Mouse (Mus musculus) G1E (cell line): ENCODE results near the gene Pla2g10. TPM values are rescaled to one million over a fixed set of nuclear protein-coding genes. Genes with fewer than 3 reads are reported as not detected.
"Not testable (repeated sequence)": the region's sequence is repeated elsewhere in the genome, so short reads cannot be mapped to it uniquely, and the experiment has no call there.

Source experiments
- ATAC-seq: 2 replicates; pipeline ENCODE4 v1.8.0; 2016; ENCODE audit warnings: mild to moderate bottlenecking; ENCODE audit not compliant: insufficient number of reproducible peaks, poor library complexity, low FRiP score, severe bottlenecking; ENCODE audit errors: extremely low read depth
- DNase-seq: peaks from one replicate; pipeline ENCODE4 v3.0.0; 2012; ENCODE audit warnings: low spot score
- H3K27me3 ChIP-seq: 2 replicates; pipeline ENCODE4 v1.6.1; 2012; ENCODE audit warnings: mild to moderate bottlenecking, low read length, inconsistent platforms; ENCODE audit not compliant: insufficient read depth
- H3K36me3 ChIP-seq: replicated peaks from 2 replicates; pipeline ENCODE3; 2012; ENCODE audit warnings: mild to moderate bottlenecking, inconsistent platforms
- H3K4me1 ChIP-seq: 2 replicates; pipeline ENCODE4 v1.6.1; 2012; ENCODE audit warnings: low read depth, low read length, inconsistent platforms, mixed read lengths; ENCODE audit not compliant: insufficient read depth
- H3K4me3 ChIP-seq: 2 replicates; pipeline ENCODE4 v1.5.1; 2012; ENCODE audit warnings: low read depth, mild to moderate bottlenecking, inconsistent platforms, low read length, moderate library complexity, mixed read lengths
- H3K9me3 ChIP-seq: replicated peaks from 2 replicates; pipeline ENCODE4 v1.6.1; 2012; ENCODE audit warnings: inconsistent platforms
- CTCF ChIP-seq: IDR thresholded peaks from 2 replicates; pipeline ENCODE4 v1.5.1; 2012; ENCODE audit warnings: low read depth, low read length, inconsistent platforms, mixed read lengths
- GATA1 ChIP-seq: IDR thresholded peaks from 2 replicates; pipeline ENCODE4 v1.6.1; 2012; ENCODE audit warnings: borderline replicate concordance, low read length, inconsistent platforms, mixed read lengths
- GATA2 ChIP-seq: IDR thresholded peaks from 2 replicates; pipeline ENCODE4 v1.6.1; 2012; ENCODE audit warnings: low read depth, low read length, inconsistent platforms, borderline replicate concordance
- POLR2AphosphoS5 ChIP-seq: IDR thresholded peaks from 2 replicates; pipeline ENCODE4 v1.6.1; 2012; ENCODE audit warnings: low read depth, low read length, inconsistent platforms; ENCODE audit not compliant: insufficient replicate concordance
- TAL1 ChIP-seq: conservative IDR thresholded peaks from 2 replicates; pipeline ENCODE4 v1.6.1; 2012; ENCODE audit warnings: low read depth, low read length, inconsistent platforms, mixed read lengths
- polyA plus RNA-seq: library from polyadenylated mRNA; stranded (reverse); fragments of >175 nt; gene quantifications from 2 replicates; pipeline ENCODE4 v1.2.3, GENCODE M21; 2012
- total RNA-seq, 2 experiments: library from RNA; stranded (forward) in 1 of 2; stranded (reverse) in 1 of 2; fragments of 200-1000 nt in 1 of 2; fragments of >200 nt in 1 of 2; fragmentation: Nextera tagmentation in 1 of 2; gene quantifications; 2 replicates each; pipeline ENCODE4 v1.2.3; 2014 to 2017

The Pla2g10 gene
- total and polyA plus RNA-seq, 3 experiments: not detected

DNA sequence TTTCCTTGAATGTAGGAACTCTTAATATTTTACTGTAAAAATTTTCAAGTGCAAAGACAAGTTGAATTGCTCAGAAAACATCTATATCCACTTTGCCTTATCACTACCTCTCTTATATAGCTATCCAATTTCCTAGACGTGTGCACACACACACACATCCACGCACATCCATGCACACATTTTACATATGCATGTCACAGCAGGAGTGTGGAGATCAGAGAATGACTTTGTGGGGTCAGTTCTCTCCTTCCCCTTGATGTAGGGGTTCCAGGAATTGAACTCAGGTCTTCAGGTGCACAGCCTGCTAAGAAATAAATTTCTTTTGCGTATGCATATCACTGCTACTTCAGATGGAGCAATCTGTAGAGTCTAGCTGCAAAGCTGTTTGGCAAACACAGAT, 17.3 kb upstream of the Pla2g10 start:
- ATAC-seq: no peak

DNA sequence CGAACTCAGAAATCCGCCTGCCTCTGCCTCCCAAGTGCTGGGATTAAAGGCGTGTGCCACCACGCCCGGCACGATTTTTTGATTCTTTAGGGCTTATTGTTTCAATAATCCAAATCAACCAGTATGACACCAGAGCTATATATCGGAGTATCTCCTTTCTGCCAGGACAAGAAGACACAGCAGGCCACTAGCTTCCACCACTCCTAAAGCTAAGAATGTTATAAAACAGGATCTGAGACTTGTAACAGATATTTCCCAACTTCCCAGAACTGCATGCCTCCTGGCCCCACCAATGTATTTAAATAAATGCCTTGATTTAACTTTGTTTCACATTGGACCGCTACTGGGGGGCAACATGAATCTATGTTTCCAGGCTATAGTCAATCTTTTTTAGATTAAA, 16.9 kb upstream of the Pla2g10 start:
- ATAC-seq: no peak
- no peaks in the 10 kb centered on the region for H3K36me3 ChIP-seq
- no peaks in the 10 kb centered on the region for H3K9me3 ChIP-seq
- H3K4me3 ChIP-seq: no peak overlapping the region
- peaks cover 3% of the 10 kb centered on the region; the same call in 1 of the 2 replicates for H3K4me1 ChIP-seq
- TF ChIP-seq GATA1 (no peak), CTCF (no peak), POLR2AphosphoS5 (no peak), TAL1 (no peak), GATA2 (no peak)
- H3K27me3 ChIP-seq: peaks cover 3% of the 10 kb centered on the region
- DNase-seq: no peak

More for the DNA sequence above, 17.3 kb upstream of the Pla2g10 start:
- no peak for DNase-seq
- peaks cover 3% of the 10 kb centered on the region; the same call in 1 of the 2 replicates for H3K4me1 ChIP-seq
- H3K4me3 ChIP-seq: no peak overlapping the region
- H3K9me3 ChIP-seq: no peaks in the 10 kb centered on the region
- TF ChIP-seq GATA2 (no peak), GATA1 (no peak), TAL1 (no peak), POLR2AphosphoS5 (no peak), CTCF (no peak)
- peaks cover 3% of the 10 kb centered on the region for H3K27me3 ChIP-seq
- no peaks in the 10 kb centered on the region for H3K36me3 ChIP-seq

DNA sequence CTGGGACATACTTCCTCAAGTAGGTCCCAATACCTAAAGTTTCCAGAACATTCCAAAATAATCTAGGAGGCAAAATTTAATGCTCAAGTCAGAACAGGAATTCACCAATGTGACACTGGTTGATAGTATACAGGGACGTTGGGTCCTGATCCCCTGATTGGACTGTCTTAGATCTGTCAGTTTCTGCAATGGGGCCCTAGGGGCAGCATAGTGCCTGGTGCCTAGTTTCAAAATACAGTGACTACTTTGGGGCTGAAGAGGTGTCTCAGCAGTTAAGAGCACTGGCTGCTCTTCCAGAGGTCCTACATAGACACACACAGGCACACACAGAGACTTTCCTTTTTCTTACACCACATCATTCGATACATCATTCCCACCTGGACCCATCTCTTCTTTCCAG, 10.1 kb upstream of the Pla2g10 start:
- no peaks in the 10 kb centered on the region for H3K36me3 ChIP-seq
- no peaks in the 10 kb centered on the region; the same call in 1 of the 2 replicates for H3K4me1 ChIP-seq
- DNase-seq (no peak), ATAC-seq (no peak)
- peaks cover 13% of the 10 kb centered on the region for H3K27me3 ChIP-seq
- H3K9me3 ChIP-seq: no peaks in the 10 kb centered on the region
- TF ChIP-seq GATA2 (no peak), CTCF (no peak), POLR2AphosphoS5 (no peak), GATA1 (no peak), TAL1 (no peak)
- H3K4me3 ChIP-seq: no peak overlapping the region

DNA sequence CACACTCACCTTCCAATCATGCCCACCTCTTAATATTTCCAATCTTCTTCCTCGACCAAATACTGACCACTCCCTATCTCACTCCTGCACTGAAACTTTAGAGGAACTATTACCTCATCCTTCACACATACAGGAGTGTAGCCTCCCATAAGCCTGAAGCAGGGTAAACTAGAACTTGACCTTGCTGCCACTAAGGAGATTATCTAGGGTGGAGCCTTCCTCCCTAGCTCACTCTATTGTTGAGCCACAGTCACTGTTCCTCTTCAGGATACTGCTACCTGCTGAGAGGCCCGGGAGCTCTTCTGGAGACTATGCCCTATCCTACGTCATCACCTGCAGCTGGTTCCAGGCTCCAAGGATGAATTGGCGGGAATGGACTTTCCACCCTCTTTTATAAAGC, 8.3 kb upstream of the Pla2g10 start:
- not testable (repeated sequence) for ATAC-seq, H3K4me3 ChIP-seq, H3K4me1 ChIP-seq, DNase-seq, H3K36me3 ChIP-seq, H3K9me3 ChIP-seq
- H3K27me3 ChIP-seq: peaks cover 15% of the 10 kb centered on the region

DNA sequence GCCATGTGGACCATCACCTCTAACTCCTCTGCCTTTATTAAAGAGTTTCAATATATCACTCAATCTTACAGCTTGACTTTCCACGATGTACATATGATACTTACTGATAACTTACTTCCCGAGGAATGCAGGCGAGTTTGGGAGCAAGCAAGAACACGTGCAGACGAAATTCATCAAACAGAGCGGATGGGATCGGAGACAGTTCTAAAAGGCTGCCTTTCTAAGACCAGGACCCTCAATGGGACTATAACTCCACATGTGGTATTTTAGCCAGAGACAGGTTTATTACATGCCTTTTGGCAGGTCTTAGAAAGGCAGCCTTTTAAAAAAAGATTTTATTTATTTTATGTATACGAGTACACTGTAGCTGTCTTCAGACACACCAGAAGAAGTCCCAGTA, 5.2 kb upstream of the Pla2g10 start:
- no peak for DNase-seq
- no peaks in the 10 kb centered on the region for H3K36me3 ChIP-seq
- peaks cover 1% of the 10 kb centered on the region for H3K4me1 ChIP-seq
- peaks cover 24% of the 10 kb centered on the region for H3K27me3 ChIP-seq
- no peak for ATAC-seq
- no peak overlapping the region for H3K4me3 ChIP-seq
- TF ChIP-seq CTCF: no peak
- no peak for TF ChIP-seq TAL1
- TF ChIP-seq GATA1: no peak
- no peak for TF ChIP-seq GATA2
- no peak for TF ChIP-seq POLR2AphosphoS5
- H3K9me3 ChIP-seq: no peaks in the 10 kb centered on the region

DNA sequence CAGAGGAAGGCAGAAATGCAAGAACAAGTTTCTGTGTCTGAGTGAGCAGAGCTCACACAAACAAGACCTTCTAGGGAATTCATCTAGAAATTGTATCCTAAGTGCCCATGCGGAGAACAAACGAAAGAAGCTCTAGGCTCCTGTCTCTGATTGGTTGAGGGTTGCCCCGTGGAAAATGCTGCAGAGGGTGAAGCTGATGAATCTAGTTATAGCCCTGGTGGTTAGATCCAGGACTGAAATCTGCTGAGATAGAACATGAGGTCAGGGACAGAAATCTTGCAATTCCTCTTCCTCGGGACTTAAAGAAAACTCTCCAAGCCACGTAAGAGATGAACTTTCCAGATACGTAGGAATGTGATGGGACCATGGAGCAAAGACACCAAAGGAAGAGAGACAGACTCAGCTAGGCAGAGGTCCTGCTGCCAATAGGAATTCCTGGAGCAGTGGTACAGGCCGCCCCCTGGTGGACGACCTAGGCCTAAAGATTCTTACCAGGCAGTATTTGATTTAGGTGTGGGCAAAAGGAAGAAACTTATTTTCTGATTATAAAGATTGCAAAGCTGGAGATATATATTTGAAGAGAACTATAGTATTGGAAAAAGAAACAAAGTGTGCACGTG, 2.8 kb upstream of the Pla2g10 start:
- Histone ChIP-seq H3K36me3 (no peaks in the 10 kb centered on the region), H3K27me3 (peaks cover 38% of the 10 kb centered on the region), H3K4me3 (no peak overlapping the region), H3K9me3 (no peaks in the 10 kb centered on the region), H3K4me1 (peaks cover 8% of the 10 kb centered on the region)
- DNase-seq: peak; percentile 11
- TF ChIP-seq CTCF (peak; percentile 50), POLR2AphosphoS5 (no peak), TAL1 (no peak), GATA1 (no peak), GATA2 (no peak)
- ATAC-seq: no peak

DNA sequence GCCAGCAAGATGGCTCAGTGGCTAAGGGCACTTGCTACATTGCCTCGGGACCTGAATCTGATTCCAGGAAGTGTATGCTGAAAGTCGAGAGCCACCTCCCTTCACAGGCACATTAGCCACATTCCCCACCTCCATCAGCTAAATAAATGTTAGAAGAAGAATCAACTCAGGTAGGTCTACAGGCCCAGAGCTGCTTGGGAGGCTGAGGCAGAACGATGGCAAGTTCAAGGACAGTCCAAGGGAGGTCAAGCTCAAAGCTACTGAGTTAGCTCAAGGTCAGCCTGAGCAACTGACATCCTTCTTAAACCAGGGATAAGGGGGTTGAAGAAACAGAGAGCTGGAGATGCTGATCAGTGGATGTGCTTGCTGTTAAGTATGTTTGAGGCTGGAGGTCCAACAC, 2.0 kb upstream of the Pla2g10 start:
- DNase-seq (no peak), ATAC-seq (no peak)
- Histone ChIP-seq H3K4me1 (peaks cover 8% of the 10 kb centered on the region), H3K9me3 (no peaks in the 10 kb centered on the region), H3K4me3 (no peak overlapping the region), H3K36me3 (no peaks in the 10 kb centered on the region), H3K27me3 (peaks cover 38% of the 10 kb centered on the region)
- no peak for TF ChIP-seq GATA1
- no peak for TF ChIP-seq CTCF
- TF ChIP-seq GATA2: no peak
- no peak for TF ChIP-seq POLR2AphosphoS5
- TF ChIP-seq TAL1: no peak
